ENCODE assay signal across 9 mouse cellular contexts in genomic region chr4:45483271-45484245, GRCm38 (mm10). TPM values are rescaled to one million over a fixed set of nuclear protein-coding genes. Genes with fewer than 3 reads are reported as not detected.
DNase-seq lines count a peak whose midpoint lies in the region; ATAC-seq and TF ChIP-seq lines count a peak whose summit lies in the region.
"Had no signal": no experiment of that assay in that cellular context is flagged by ENCODE, and none has a peak within 500 bp of the region (broad histone marks: within the 10 kb centered on the region; RNA-seq: fewer than 3 reads in every experiment).

No protein-coding gene starts in this region.

- H3K9ac ChIP-seq in midbrain, embryonic 15.5 days = no peak overlapping the region
- no peak overlapping the region for H3K9ac ChIP-seq in stomach, embryonic 15.5 days
- no peak overlapping the region for H3K9ac ChIP-seq in hindbrain, postnatal 0 days (replicated peaks; ENCODE audit: low read length)
- H3K9ac ChIP-seq: limb, embryonic 12.5 days had no signal

- no peak for DNase-seq in midbrain, embryonic 10.5 days (ENCODE audit: low spot score)
- DNase-seq in embryonic facial prominence, embryonic 10.5 days (ENCODE audit: low spot score) = peak; percentile 30
- peak; percentile 60 to 71 for DNase-seq in heart, postnatal 36 days
- DNase-seq in hindbrain, postnatal 0 days (ENCODE audit: low spot score) = no peak
- no peak for DNase-seq in natural killer cell, adult 2 months (ENCODE audit: low spot score in 2 of 2)
- DNase-seq: embryo, embryonic 11 days had no signal

- 0 out of 2 replicates have a peak overlapping the region, but pooled peaks have one; percentile 52 for H3K27ac ChIP-seq in midbrain, embryonic 10.5 days (replicated peaks)
- no peak overlapping the region for H3K27ac ChIP-seq in midbrain, embryonic 15.5 days
- peak overlapping the region; percentile 55 for H3K27ac ChIP-seq in embryonic facial prominence, embryonic 10.5 days (replicated peaks)
- H3K27ac ChIP-seq in stomach, embryonic 15.5 days = peak overlapping the region; percentile 55; the same call in 1 of the 2 replicates
- H3K27ac ChIP-seq in hindbrain, postnatal 0 days = no peak overlapping the region
- H3K27ac ChIP-seq: limb, embryonic 12.5 days had no signal

- no peaks in the 10 kb centered on the region for H3K36me3 ChIP-seq in midbrain, embryonic 10.5 days
- no peaks in the 10 kb centered on the region for H3K36me3 ChIP-seq in midbrain, embryonic 15.5 days (replicated peaks)
- H3K36me3 ChIP-seq in embryonic facial prominence, embryonic 10.5 days (replicated peaks) = peaks cover 28% of the 10 kb centered on the region
- H3K36me3 ChIP-seq in stomach, embryonic 15.5 days = no peaks in the 10 kb centered on the region
- no peaks in the 10 kb centered on the region for H3K36me3 ChIP-seq in hindbrain, postnatal 0 days (ENCODE audit: insufficient read depth, low read length)

- no peak for TF ChIP-seq CTCF in hindbrain, postnatal 0 days (IDR thresholded peaks at IDR 0.05; ENCODE audit: low read depth)

- no peaks in the 10 kb centered on the region for H3K9me3 ChIP-seq in midbrain, embryonic 10.5 days (replicated peaks)
- H3K9me3 ChIP-seq in midbrain, embryonic 15.5 days = no peaks in the 10 kb centered on the region
- H3K9me3 ChIP-seq in embryonic facial prominence, embryonic 10.5 days = no peaks in the 10 kb centered on the region
- H3K9me3 ChIP-seq in stomach, embryonic 15.5 days = no peaks in the 10 kb centered on the region
- no peaks in the 10 kb centered on the region for H3K9me3 ChIP-seq in hindbrain, postnatal 0 days (ENCODE audit: low read length)
- H3K9me3 ChIP-seq: limb, embryonic 12.5 days had no signal

- H3K27me3 ChIP-seq in midbrain, embryonic 10.5 days (ENCODE audit: low read depth, poor library complexity, severe bottlenecking) = peaks cover 20% of the 10 kb centered on the region
- no peaks in the 10 kb centered on the region for H3K27me3 ChIP-seq in midbrain, embryonic 15.5 days (replicated peaks)
- 0 out of 2 replicates have a peak, but pooled peaks cover 2% of the 10 kb centered on the region for H3K27me3 ChIP-seq in embryonic facial prominence, embryonic 10.5 days (replicated peaks; ENCODE audit: low read depth, poor library complexity, severe bottlenecking)
- H3K27me3 ChIP-seq in stomach, embryonic 15.5 days (replicated peaks) = no peaks in the 10 kb centered on the region
- H3K27me3 ChIP-seq in hindbrain, postnatal 0 days (ENCODE audit: insufficient read depth, low read length) = no peaks in the 10 kb centered on the region; the same call in 1 of the 2 replicates

- H3K4me1 ChIP-seq in midbrain, embryonic 10.5 days = peaks cover 40% of the 10 kb centered on the region
- peaks cover 16% of the 10 kb centered on the region for H3K4me1 ChIP-seq in midbrain, embryonic 15.5 days
- peaks cover 91% of the 10 kb centered on the region for H3K4me1 ChIP-seq in embryonic facial prominence, embryonic 10.5 days
- H3K4me1 ChIP-seq in stomach, embryonic 15.5 days = peaks cover 54% of the 10 kb centered on the region
- H3K4me1 ChIP-seq in hindbrain, postnatal 0 days (ENCODE audit: insufficient read depth, low read length) = peaks cover 8% of the 10 kb centered on the region

- no peak overlapping the region for H3K4me2 ChIP-seq in midbrain, embryonic 15.5 days
- no peak overlapping the region for H3K4me2 ChIP-seq in stomach, embryonic 15.5 days
- no peak overlapping the region for H3K4me2 ChIP-seq in hindbrain, postnatal 0 days (ENCODE audit: low read depth, low read length)
- H3K4me2 ChIP-seq: limb, embryonic 12.5 days had no signal

- no peak overlapping the region for H3K4me3 ChIP-seq in midbrain, embryonic 10.5 days
- no peak overlapping the region for H3K4me3 ChIP-seq in midbrain, embryonic 15.5 days
- H3K4me3 ChIP-seq in embryonic facial prominence, embryonic 10.5 days = no peak overlapping the region
- H3K4me3 ChIP-seq in stomach, embryonic 15.5 days (replicated peaks) = no peak overlapping the region
- H3K4me3 ChIP-seq in hindbrain, postnatal 0 days (ENCODE audit: low read length) = no peak overlapping the region
- H3K4me3 ChIP-seq: limb, embryonic 12.5 days had no signal

- no peak for ATAC-seq in midbrain, embryonic 15.5 days (replicated peaks)
- peak; percentile 76 for ATAC-seq in stomach, embryonic 15.5 days (ENCODE audit: insufficient read depth, low FRiP score, low read depth)
- ATAC-seq in hindbrain, postnatal 0 days = no peak

- 75% methylated on average over 8 of the region's 8 CpGs for WGBS in midbrain, embryonic 10.5 days
- 72% methylated on average over 8 of the region's 8 CpGs for WGBS in midbrain, embryonic 15.5 days
- WGBS in embryonic facial prominence, embryonic 10.5 days = 52% methylated on average over 8 of the region's 8 CpGs
- WGBS in stomach, embryonic 15.5 days = 65% methylated on average over 8 of the region's 8 CpGs
- WGBS in hindbrain, postnatal 0 days = 73% methylated on average over 8 of the region's 8 CpGs

- intact Hi-C loops in heart, postnatal 36 days (cut with DNase I) = no loop called here

RNA-seq across cellular contexts. Expression of gene Shb, which starts 48.7 kb away (rescaled TPM):
- 1.2 and 2.5 TPM in 2 replicates for polyA plus RNA-seq in midbrain, embryonic 10.5 days (2016; fragmentation: Nextera tagmentation; extraction: Ambion mirVana)
- 6.3 and 6.7 TPM in 2 replicates for polyA plus RNA-seq in midbrain, embryonic 15.5 days (2015; fragmentation: Nextera tagmentation; extraction: Ambion mirVana)
- polyA plus RNA-seq in embryonic facial prominence, embryonic 10.5 days (2016; fragmentation: Nextera tagmentation; extraction: Ambion mirVana) = 3.9 and 4.9 TPM in 2 replicates
- total RNA-seq in heart, postnatal 36 days (2021) = 10 to 100 TPM; 24.2 to 40.9 TPM
- 5.4 and 5.8 TPM in 2 replicates for polyA plus RNA-seq in stomach, embryonic 15.5 days (2015; fragmentation: Nextera tagmentation; extraction: Ambion mirVana)
- 29.0 and 33.6 TPM in 2 replicates for total RNA-seq in hindbrain, postnatal 0 days (2014; rRNA removed)
- polyA plus RNA-seq in hindbrain, postnatal 0 days (2015; fragmentation: Nextera tagmentation; extraction: Ambion mirVana) = 5.5 and 6.1 TPM in 2 replicates

Comparison
In these comparisons a context has a peak if more than half of its experiments do, and no peak if none do; other contexts are left out.
1. H3K27ac ChIP-seq: peak in midbrain, embryonic 10.5 days (single experiment), embryonic facial prominence, embryonic 10.5 days (single experiment) and stomach, embryonic 15.5 days (single experiment); none in midbrain, embryonic 15.5 days (single experiment) and hindbrain, postnatal 0 days (single experiment).
2. DNase-seq: peak in embryonic facial prominence, embryonic 10.5 days (single experiment) and heart, postnatal 36 days (2 of 2); none in midbrain, embryonic 10.5 days (single experiment), hindbrain, postnatal 0 days (single experiment) and natural killer cell, adult 2 months (0 of 2).